Mouse (Mus musculus) kidney, adult 2 months (tissue): ENCODE data around the gene Opn1mw.
A peak's percentile ranks its signal among the peaks of the same experiment; 100 is the strongest.

Experiments
- CTCF ChIP-seq: fragments of 200-500 bp; conservative IDR thresholded peaks from 2 replicates; pipeline ENCODE4 v1.5.1; 2011; ENCODE audit warnings: low read depth, mild to moderate bottlenecking, control low read depth, low read length, moderate library complexity, mixed read lengths; ENCODE audit not compliant: insufficient read depth, insufficient read length
- POLR2A ChIP-seq: fragments of 200-500 bp; IDR thresholded peaks from one replicate; pipeline ENCODE4 v1.6.1; 2011; ENCODE audit warnings: low read depth, low read length, control low read depth

GRCm38 (mm10) chrX:74124975-74125374, 2.3 kb upstream of the Opn1mw start:
- TF ChIP-seq CTCF = 0 out of 2 replicates have a peak, but pooled peaks have one; percentile 12
- TF ChIP-seq POLR2A = no peak
